Mouse (Mus musculus) limb, embryonic 11.5 days (tissue): ENCODE measurements at regions not wholly inside any gene's neighbourhood (a gene's known extent, or its start where the extent isn't known, plus 50 kb on each side); places are given as distances from the start of the nearest gene placed in this dataset.

Experiments
- ATAC-seq: fragments of 200-750 bp; cut with Nextera tagmentation; 2 replicates; pipeline ENCODE4 v1.8.0; 2017; ENCODE audit warnings: low read depth; ENCODE audit not compliant: insufficient number of reproducible peaks, low FRiP score, low TSS enrichment
- DNase-seq: peaks from one replicate; pipeline ENCODE4 v3.0.0-alpha.2; 2015; ENCODE audit warnings: low spot score
- H3K27ac ChIP-seq: fragments of 300-500 bp; sonication (generic); replicated peaks from 2 replicates; pipeline ENCODE4 v1.5.1; 2014; ENCODE audit warnings: low read depth, mild to moderate bottlenecking, low read length
- H3K27me3 ChIP-seq: fragments of 300-500 bp; sonication (generic); 2 replicates; pipeline ENCODE4 v1.6.1; 2014; ENCODE audit warnings: mild to moderate bottlenecking, low read length, mixed read lengths; ENCODE audit not compliant: control insufficient read depth, insufficient read depth
- H3K36me3 ChIP-seq: fragments of 300-500 bp; sonication (generic); 2 replicates; pipeline ENCODE4 v1.6.1; 2014; ENCODE audit warnings: mild to moderate bottlenecking, low read length, moderate library complexity, mixed read lengths; ENCODE audit not compliant: control insufficient read depth, insufficient read depth
- H3K4me1 ChIP-seq: fragments of 300-500 bp; sonication (generic); 2 replicates; pipeline ENCODE4 v1.6.1; 2014; ENCODE audit warnings: low read length, mixed read lengths; ENCODE audit not compliant: control insufficient read depth, insufficient read depth
- H3K4me2 ChIP-seq: fragments of 300-500 bp; sonication (generic); 2 replicates; pipeline ENCODE4 v1.6.1; 2014; ENCODE audit warnings: low read depth, mild to moderate bottlenecking, moderate library complexity; ENCODE audit not compliant: severe bottlenecking
- H3K4me3 ChIP-seq: fragments of 300-500 bp; sonication (generic); 2 replicates; pipeline ENCODE4 v1.5.1; 2014; ENCODE audit warnings: low read depth, low read length
- H3K9ac ChIP-seq: fragments of 300-500 bp; sonication (generic); 2 replicates; pipeline ENCODE4 v1.6.1; 2014; ENCODE audit warnings: mild to moderate bottlenecking, low read length
- H3K9me3 ChIP-seq: fragments of 300-500 bp; sonication (generic); 2 replicates; pipeline ENCODE4 v1.6.1; 2016; ENCODE audit warnings: low read length; ENCODE audit not compliant: control insufficient read depth
- WGBS: fragments of 180-500 bp; shearing (Covaris S2); extraction: QIAGEN DNeasy Blood & Tissue Kit; methylation state at CpG from one replicate; pipeline ENCODE4 v1.1.7; 2014; 5-methylcytosine and 5-hydroxymethylcytosine counted together

- Histone ChIP-seq H3K27me3 (no peaks in the 10 kb centered on the region), H3K9ac (no peak overlapping the region), H3K9me3 (no peaks in the 10 kb centered on the region), H3K36me3 (no peaks in the 10 kb centered on the region), H3K4me1 (no peaks in the 10 kb centered on the region; the same call in 1 of the 2 replicates), H3K4me3 (no peak overlapping the region), H3K27ac (no peak overlapping the region), H3K4me2 (no peak overlapping the region)
- no peak for ATAC-seq
- WGBS = 60% methylated on average over 3 of the region's 3 CpGs
- no peak for DNase-seq
Measured at GRCm38 (mm10) chr17:7467638-7468037, 82.4 kb upstream of the Unc93a2 start.

- 34% methylated on average over 3 of the region's 3 CpGs for WGBS
- peak; percentile 41 for DNase-seq
- H3K4me1 ChIP-seq = no peaks in the 10 kb centered on the region; the same call in 1 of the 2 replicates
- H3K9me3 ChIP-seq = no peaks in the 10 kb centered on the region
- no peak overlapping the region for H3K4me3 ChIP-seq
- H3K27ac ChIP-seq = no peak overlapping the region
- H3K27me3 ChIP-seq = no peaks in the 10 kb centered on the region
- H3K4me2 ChIP-seq = no peak overlapping the region
- ATAC-seq = no peak
- no peaks in the 10 kb centered on the region for H3K36me3 ChIP-seq
- H3K9ac ChIP-seq = no peak overlapping the region
Measured at GRCm38 (mm10) chr17:7464901-7465300, 79.6 kb upstream of the Unc93a2 start.

GRCm38 (mm10) chr17:7461164-7461563 lies 75.9 kb upstream of the Unc93a2 start:
- H3K4me2 ChIP-seq = no peak overlapping the region
- no peaks in the 10 kb centered on the region for H3K27me3 ChIP-seq
- ATAC-seq (peak; percentile 35; the same call in 1 of the 2 replicates), DNase-seq (peak; percentile 44)
- no peak overlapping the region for H3K4me3 ChIP-seq
- 56% methylated on average over 6 of the region's 6 CpGs for WGBS
- H3K36me3 ChIP-seq = no peaks in the 10 kb centered on the region
- H3K4me1 ChIP-seq = no peaks in the 10 kb centered on the region; the same call in 1 of the 2 replicates
- no peak overlapping the region; the same call in 1 of the 2 replicates for H3K27ac ChIP-seq
- no peaks in the 10 kb centered on the region for H3K9me3 ChIP-seq
- no peak overlapping the region for H3K9ac ChIP-seq

- DNase-seq (no peak), ATAC-seq (no peak)
- Histone ChIP-seq H3K27me3 (no peaks in the 10 kb centered on the region), H3K4me3 (no peak overlapping the region), H3K9me3 (no peaks in the 10 kb centered on the region), H3K4me1 (no peaks in the 10 kb centered on the region), H3K9ac (no peak overlapping the region), H3K27ac (no peak overlapping the region), H3K4me2 (no peak overlapping the region), H3K36me3 (no peaks in the 10 kb centered on the region)
- WGBS = 83% methylated on average over 11 of the region's 11 CpGs
Measured at GRCm38 (mm10) chr17:7456939-7457338, 71.7 kb upstream of the Unc93a2 start.

GRCm38 (mm10) chr17:7443822-7444221 lies 58.6 kb upstream of the Unc93a2 start:
- H3K36me3 ChIP-seq = no peaks in the 10 kb centered on the region
- H3K9ac ChIP-seq = no peak overlapping the region
- ATAC-seq (no peak), DNase-seq (peak; percentile 85)
- no peak overlapping the region for H3K4me2 ChIP-seq
- no peak overlapping the region for H3K4me3 ChIP-seq
- WGBS = 62% methylated on average over 1 of the region's 1 CpGs
- no peaks in the 10 kb centered on the region for H3K4me1 ChIP-seq
- no peaks in the 10 kb centered on the region for H3K9me3 ChIP-seq
- H3K27ac ChIP-seq = no peak overlapping the region
- no peaks in the 10 kb centered on the region for H3K27me3 ChIP-seq

GRCm38 (mm10) chr17:7435075-7435474 lies 49.8 kb upstream of the Unc93a2 start:
- DNase-seq (no peak), ATAC-seq (no peak)
- Histone ChIP-seq H3K27ac (no peak overlapping the region), H3K36me3 (no peaks in the 10 kb centered on the region), H3K27me3 (no peaks in the 10 kb centered on the region), H3K9ac (no peak overlapping the region), H3K4me1 (no peaks in the 10 kb centered on the region), H3K4me2 (no peak overlapping the region), H3K9me3 (no peaks in the 10 kb centered on the region), H3K4me3 (no peak overlapping the region)
- 82% methylated on average over 3 of the region's 3 CpGs for WGBS
